Mouse (Mus musculus) cerebellum, adult 9-11 months (tissue): ENCODE data around the gene Rabep2.

Experiments used
- DNase-seq: peaks from one replicate; pipeline ENCODE4 v3.0.0; 2022

Rabep2 gene

DNA sequence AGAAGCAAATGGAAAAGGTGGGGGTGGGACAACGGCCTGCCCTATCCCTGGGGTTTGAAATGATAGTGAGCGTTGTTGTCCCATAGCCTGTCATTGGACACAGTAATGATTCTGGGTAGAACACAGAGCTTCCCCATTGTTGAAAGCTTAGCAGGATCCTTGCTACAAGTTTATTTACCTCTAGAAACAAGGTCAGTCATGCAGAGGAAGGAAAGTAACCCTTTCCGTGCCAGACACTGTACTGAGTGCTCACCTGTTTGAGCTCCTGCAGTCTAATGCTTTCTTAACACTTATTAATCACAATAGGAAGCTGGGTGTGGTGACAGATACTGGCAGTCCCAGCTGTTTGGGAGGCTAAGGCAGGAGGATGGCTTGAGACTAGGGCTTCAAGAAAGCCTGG is 7.2 kb downstream of the Rabep2 start:
- DNase-seq, result no peak

DNA sequence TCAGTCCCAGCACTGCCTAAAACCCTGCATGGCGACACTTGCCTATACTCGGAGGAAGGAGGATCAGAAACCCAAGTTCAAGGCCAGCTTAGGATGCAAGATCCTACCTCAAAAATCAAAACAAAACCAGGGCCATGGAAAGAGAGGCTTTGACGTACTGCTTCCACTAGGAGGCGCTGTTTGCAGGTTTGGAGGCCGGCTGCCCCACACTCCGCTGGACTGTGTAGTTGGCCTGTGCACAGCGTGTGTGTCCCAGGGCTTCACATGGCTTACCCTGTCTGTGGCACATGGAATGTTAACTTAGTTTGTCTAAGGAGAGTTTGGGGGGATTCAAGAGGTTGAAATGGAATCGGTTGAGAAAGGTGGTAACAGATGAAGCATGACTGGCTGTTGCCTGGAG is 8.3 kb downstream of the Rabep2 start:
- DNase-seq, result peak; percentile 27

DNA sequence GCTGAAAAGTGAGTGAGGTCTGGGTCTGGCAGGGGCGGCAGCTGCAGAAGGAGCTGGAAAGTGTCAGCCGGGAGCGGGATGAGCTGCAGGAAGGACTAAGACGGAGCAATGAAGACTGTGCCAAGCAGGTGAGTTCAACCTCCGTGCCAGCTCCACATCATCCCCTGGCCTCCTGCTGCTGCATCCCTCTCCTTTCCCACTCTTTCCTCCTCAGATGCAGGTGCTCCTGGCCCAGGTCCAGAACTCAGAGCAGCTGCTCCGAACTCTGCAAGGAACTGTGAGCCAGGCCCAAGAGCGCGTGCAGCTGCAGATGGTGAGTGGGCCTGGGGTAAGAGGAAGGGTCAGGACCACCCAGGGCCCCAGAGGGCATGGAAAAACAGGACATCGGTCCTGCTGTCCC is 11.6 kb downstream of the Rabep2 start:
- no peak for DNase-seq

DNA sequence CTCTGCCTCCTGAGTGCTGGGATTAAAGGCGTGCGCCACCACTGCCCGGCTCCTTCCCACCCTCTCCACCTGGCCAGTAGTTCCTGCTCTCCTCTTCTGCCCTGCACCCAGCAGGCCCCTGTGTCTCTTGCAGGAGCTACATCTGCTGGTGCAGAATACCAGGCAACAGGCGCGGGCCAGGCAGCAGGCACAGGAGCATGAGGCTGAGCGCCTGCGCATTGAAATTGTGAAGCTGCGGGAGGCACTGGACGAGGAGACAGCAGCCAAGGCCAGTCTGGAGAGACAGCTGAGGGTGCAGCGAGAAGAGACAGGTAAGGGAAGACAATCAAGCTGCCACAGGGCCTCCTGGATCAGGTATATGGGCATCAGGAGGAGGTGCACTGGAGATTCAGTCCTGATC is 15.4 kb downstream of the Rabep2 start:
- no peak for DNase-seq

DNA sequence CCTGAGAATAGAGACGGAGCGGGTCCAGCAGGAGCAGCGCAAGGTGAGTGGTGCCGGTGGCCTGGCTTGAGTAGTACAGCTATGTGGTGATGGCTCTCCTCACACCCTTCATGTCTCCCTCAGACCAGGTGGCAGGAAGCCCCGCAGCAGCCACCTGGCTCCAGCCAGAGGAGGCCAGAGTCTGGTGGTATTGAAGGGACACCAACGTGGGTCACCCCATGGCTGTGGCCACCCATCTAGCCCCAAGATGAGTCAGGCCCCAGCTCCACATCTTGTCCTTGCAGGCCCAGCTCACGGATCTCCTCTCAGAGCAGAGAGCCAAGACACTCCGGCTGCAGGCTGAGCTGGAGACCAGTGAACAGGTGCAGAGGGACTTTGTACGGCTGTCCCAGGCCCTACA is 16.0 kb downstream of the Rabep2 start:
- no peak for DNase-seq

DNA sequence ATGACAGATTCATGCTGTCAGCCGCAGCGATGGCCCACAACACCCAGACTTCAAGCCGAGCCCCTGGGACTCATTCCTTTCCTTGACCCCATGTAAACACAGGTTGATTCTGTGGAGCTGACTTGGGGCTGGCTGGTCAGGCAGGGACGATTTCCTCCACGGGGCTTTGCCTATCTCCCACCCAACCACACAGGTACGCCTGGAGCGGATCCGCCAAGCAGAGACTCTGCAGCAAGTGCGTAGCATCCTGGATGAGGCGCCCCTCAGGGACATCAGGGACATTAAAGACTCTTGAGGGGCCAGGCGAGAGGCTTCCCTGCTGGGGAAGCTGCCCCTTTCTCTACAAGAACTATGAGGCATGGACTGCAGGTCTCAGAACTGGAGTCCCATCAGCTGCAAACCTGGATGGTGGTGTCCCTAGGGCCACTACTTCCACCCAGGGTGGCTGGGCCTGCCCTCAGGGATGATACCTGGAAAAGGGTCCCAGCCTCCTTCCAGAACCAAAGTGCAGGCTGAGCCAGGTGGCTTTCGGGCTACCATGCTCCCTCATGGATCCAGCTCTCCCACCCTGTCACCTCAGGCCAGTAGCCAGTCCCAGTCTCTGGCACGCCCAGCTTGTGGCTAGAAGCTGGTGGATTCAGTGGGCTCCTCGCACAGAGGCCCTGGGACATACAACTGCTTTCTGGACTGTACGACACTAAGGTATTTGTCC is 16.7 kb downstream of the Rabep2 start:
- DNase-seq, result no peak

DNA sequence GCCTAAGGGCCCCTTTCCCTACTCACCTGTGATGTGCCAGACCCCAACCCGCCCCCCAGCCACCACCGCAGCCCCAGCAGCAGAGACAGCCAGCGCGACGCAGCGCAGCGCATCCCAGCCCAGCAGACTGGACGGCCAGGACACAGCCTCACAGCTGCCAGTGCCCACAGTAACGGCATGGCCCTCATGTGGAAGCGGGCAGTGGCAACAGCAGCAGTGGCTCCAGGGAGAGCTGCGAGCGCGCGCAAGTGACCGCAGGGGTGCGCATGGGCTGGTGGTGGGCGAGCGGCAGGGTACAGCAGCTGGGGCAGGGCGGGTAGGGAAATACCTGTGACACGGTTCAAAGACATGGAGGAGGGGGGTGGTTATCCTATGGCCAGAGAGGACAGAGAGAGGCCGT is 17.7 kb downstream of the Rabep2 start:
- no peak for DNase-seq

DNA sequence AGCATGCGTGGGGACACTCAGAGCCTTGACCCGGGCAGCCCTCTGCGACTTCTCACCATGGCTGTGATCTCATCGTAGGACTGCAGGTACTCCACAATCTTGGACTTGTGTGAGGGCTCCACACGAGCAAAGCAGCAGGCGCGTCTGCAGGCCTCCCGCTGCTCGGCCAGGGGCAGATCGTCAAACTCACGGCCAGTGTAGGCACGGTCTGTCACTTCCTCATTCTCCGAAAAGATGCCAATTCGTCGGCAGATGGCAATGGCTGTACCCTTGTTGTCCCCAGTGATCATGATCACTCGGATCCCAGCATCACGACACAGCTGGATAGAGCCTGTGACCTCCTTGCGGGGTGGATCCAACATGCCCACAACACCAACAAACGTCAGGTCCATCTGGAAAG is 19.9 kb downstream of the Rabep2 start:
- DNase-seq, result no peak

DNA sequence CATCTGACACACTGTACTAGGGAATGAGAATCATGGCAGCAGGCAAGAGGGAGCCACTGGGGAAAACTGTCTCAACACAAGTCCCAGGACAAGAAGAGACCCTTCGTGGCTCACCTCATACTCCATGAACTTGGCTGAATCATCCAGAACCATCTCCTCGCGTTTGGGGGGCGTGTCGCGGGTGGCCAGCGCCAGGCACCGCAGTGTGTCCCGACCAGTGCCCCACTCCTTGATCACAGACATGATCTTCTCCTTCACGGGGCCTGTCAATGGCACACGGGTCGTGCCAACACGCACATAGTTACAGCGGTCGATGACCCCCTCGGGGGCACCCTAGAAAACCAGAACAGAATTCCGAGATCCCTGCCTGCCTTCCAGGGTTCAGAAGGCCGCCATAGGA is 21.4 kb downstream of the Rabep2 start:
- DNase-seq, result no peak

DNA sequence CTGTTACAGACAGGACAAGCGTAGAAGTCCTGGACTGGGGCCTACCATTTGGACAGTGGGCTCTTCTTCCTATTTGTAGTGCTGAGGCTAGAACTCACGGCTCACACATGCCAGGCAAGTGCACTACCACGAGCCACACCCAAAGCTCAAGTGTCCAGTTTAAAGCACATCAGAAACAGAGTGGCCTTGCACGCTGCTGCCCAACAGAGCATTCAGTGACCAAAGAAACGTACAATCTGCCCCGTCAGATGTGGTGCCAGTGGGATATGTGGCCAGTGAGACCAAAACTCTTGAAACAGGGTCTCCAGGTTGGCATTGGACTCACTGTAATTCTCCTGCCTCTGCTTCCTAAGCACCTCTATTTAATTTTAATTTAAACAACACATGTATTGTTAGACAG is 22.1 kb downstream of the Rabep2 start:
- no peak for DNase-seq

DNA sequence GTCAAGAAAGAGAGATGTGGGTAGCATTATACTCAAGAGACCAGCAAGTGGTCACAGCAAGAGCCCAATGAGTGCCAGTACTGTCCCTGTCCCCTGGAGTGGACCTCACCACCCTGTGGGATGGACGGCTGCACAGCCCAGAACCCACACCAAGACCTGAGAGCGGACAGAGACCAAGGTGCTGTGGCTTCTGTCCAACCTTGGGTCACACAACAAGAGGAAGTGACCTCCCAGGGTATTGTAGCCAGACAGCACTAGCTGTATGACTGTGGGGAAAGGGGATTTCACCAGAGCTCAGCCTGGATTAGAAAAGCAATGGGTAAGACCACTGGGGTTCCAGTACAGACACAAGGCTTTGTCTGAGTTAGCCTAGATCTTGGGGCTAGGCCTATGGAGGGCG is 23.7 kb downstream of the Rabep2 start:
- DNase-seq, result no peak

DNA sequence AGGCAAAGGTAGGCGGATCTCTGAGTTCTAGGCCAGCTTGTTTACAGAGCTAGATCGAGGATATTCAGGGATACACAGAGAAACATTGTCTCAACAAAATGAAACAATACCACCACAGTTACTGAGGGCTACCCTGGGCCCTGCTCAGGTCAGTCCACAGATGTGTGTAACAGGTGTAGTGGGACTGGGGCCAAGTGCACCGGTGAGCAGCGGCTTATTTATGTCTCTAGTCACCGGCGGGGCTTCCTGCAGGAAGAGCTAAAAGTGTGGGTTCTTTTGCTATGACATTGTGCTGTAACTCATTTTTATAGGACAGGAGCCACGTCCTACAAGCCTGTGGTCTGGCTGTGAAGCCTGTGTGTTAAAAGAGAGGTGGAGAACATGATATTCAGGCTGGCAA is 25.3 kb downstream of the Rabep2 start:
- DNase-seq, result no peak

DNA sequence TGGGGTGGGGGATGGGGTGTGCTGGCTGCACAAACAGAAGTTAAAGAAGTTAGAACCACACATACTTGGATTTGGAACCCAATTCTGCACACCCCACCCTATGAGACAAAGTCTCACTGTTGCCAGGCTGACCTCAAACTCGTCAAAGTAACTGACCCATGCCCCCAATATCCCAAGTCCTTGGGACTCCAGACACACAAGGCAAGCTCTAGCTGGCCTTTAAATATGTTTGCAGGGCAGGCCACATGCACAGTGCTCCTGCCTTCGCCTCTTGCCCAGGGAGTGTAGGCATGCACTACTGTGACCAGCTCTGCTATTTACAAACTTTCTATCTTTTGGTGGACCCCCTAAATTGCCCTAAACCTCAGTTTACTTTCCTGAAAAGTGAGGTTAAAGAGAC is 26.7 kb downstream of the Rabep2 start:
- DNase-seq, result no peak

DNA sequence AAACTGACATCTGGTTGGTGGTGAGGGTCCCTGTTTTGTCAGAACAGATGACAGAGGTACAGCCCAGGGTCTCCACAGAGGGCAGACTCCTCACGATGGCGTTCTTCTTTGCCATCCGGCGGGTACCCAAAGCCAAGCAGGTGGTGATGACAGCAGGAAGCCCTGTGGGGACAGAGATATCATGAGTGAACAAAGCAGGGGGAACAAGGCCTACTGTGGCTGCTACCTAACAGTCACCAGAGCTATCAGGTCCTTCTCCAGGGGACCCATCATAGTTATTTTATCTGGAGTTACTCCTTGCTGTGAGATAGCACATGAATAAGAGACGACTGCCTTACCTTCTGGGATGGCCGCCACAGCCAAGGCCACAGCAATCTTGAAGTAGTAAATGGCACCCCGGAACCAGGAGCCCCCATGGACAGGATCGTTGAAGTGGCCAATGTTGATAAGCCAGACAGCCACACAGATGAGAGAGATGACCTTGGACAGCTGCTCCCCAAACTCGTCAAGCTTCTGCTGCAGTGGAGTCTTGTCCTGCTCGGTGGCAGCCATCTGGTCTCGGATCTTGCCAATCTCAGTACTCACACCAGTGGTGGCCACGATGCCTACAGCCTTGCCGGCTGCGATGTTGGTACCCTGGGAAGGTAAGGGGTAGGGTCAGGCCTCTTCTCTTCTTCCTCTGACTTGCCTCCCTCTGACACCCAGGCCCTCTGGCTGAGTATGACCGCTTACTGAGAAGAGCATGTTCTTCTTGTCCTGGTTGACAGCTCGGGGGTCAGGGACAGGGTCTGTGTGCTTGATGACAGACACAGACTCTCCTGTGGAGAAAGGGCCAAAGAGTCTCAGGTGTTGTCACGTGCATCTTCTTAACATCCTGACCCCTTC is 28.1 kb downstream of the Rabep2 start:
- DNase-seq, result no peak

DNA sequence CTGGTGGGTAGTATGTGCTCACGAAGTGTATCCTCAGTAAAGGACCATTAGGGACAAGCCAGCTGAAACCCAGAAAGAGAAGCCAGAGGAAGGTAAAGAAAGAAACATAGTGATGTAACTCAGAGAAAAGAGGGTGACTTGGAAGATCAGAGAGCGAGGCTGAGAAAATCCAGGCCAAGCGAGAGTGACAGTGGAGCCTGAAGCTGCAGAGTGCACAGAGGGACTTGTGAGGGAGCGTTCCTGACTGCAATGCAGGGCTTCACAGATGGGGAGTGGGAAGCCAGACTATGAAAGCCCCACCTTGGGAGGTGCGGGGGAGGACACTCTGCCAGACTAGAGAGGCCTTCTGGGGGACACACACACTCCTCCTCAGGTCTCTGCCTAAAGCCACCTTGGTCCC is 29.7 kb downstream of the Rabep2 start:
- DNase-seq, result no peak

DNA sequence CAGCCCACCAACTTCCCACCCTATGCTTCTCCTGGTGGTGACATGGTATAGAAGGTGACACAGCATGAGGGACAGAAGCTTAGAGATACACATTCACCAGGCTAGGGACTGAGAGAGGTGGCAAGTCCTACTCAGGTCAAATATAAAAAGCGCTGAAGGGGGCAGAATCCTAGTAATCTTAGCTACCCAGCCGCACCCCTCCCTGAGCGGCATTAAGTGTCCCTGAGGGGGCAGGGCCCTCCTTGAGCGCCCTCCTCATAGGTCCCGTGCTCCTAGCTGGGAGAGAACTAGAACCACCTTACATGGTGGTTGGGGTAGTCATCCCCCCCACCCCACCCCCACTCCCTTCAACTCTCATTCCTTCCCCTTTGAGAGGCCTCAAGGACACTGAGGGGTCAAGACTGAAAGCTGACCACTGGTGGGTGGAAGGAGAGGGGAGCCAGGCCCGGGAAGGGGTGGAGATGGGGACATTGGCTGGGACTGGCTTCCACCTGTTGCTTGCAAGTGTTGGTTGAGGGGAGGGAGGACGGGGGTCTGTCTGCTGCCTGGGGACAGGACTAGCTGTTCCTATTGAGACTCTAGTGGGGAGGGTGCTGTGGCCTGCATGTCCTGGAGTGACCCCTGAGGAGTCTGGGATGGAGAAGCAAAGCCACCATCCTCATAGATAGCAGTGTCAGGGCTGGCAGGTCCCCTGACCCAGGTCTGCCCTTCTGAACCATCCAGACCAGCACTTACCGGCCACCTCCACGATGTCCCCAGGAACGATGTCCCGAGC is 30.5 kb downstream of the Rabep2 start:
- no peak for DNase-seq

DNA sequence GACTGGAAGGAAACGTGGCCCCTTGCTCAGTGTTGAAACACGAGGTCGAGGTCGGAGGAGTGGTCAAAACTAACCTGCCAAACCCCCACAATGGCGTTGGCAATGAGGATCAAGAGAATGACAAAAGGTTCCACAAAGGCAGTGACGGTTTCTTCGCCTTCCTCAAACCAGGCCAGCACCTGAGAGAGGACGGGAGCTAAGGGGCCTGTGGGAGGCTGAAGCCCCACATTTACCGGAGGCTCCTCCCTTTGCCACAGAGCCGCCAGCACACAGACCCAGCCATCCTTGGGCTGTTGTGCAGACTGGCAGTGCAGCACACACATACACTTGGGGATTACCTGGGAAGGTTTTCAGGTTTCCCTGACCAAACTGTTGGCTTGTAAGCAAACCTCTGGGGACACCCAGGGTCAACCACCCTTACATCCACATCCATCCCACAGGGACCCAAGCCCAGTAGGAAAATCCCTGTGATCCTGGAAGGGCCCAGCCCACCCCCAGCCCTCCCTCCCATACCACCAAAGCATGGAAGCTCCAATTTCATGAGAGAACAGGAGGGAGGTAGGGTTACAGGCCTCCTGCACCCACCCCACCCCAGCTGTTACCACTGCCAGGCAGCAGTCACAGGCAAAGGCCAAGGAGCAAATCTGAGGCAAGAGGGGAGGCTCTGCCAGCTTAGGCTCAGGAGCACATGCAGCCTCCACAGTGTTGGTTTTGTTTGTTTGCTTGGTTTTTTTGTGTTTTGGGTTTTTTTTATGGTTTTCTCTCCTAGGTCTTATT is 32.3 kb downstream of the Rabep2 start:
- DNase-seq, result no peak

DNA sequence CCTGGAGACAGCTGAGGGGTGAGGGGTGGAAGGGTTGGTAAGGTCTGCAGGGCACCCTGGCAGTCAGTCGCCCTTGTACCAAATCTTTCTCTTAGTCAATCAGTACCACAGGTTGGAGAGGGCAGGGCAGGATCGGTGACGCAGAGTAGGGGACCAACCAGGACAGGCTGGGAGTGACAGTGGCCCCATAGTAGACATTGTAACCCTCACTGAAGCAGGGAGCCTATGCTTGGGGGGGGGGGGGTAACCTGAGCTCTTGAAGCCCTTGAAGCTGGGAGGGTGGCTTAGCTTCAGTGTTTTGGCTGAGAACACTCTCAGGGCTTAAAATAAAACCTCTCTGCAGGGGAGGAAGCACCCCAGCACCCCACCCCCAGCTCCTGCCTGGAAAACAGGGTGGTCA is 33.1 kb downstream of the Rabep2 start:
- no peak for DNase-seq

DNA sequence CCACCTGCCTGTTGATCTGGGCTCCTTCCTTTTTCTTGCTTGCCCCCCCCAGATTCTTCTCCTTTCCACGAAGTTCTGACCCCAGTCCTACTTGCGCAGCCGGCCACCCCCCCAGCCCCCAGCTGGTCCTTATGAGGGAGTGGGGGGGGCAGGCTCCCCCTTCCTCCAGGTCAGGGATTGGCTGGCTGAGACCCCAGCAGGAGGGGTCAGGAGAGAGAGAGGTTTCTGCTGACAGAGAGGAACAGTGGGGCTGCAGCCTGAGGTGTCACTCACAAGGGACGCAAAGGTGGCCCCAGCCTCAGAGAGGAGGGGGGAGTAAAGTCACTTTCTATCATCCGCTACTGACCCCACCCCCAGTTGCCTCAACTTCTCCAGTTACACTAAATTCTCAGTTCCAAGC is 34.4 kb downstream of the Rabep2 start, which contains the start of gene Atp2a1:
Gene Atp2a1 (minus strand): TSS at position 105 of the 400 bp plus-strand sequence.
- no peak for DNase-seq

DNA sequence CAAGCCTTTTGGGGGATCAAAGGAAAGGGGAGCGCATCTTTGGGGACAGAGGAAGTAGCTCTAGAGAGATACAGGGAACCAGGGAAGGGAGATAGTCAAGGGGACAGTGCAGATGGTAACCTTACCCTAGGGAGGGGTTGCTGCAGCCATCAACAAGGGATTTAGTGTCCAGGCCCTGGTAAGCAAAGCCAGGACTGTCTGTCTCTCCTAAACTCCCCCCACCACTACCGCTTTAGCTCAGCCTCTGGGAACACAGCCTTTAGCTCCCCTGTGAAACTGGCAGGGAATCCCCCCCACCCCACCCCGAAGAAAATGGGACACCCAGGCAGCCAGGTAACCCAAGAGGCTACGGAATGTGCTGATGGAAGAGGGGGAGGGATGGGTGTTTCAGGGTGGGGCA is 35.0 kb downstream of the Rabep2 start:
- DNase-seq, result no peak

DNA sequence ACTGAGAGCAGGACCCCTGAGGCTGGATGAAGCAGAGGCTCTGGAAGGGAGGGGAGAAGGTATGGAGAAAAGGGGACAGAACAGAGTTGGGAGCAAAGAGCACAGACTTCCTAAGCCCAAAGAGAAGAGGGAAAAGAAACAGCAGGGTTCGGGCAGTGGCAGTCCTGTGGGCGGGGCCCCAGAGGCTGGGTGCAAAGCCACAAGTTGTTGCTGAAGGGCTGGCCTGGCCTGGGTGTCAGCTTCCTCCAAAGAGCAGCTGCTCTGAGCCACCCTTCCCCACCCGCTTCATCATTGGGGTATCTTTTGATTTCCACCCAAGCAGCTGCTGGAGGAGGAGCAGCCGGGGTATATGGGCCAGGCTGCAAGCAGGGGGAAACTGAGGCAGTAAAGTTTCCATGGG is 35.6 kb downstream of the Rabep2 start:
- DNase-seq, result no peak

DNA sequence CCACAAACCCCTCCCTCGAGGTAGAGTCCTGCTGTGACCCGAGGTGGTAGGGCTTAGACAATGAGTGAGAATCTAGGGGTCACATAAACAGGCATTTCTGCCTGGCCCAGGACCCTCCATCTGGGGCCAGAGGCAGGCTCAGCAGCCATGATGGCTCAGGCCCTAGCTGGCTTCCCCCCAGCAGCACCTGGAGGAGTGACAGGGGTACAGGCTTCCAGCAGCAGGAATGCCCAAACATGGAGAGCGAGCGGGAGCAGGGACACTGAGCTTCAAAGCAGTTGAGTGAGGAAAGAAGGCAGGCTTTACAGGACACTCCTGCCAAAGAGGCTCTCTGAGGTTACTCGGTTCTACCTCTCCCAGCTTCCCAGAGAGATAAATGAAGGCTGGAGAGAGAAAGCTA is 36.3 kb downstream of the Rabep2 start:
- DNase-seq, result no peak
